Mouse (Mus musculus) layer of hippocampus, adult 9-11 months (tissue): ENCODE measurements around the gene Pon3.

ENCODE experiments used
- DNase-seq: peaks from one replicate; pipeline ENCODE4 v3.0.0; 2022

Pon3 gene

GRCm38 (mm10) chr6:5177967-5178891 is 77.9 kb downstream of the Pon3 start:
- no peak for DNase-seq

- DNase-seq, result no peak
These were observed 81.8 kb downstream of the Pon3 start for GRCm38 (mm10) chr6:5174179-5174812.

GRCm38 (mm10) chr6:5172571-5172970 is 83.5 kb downstream of the Pon3 start:
- DNase-seq, result no peak

- DNase-seq, result no peak
These were observed 84.7 kb downstream of the Pon3 start for GRCm38 (mm10) chr6:5171418-5171817.
